Mouse (Mus musculus) G1E (cell line): Measurements from ENCODE around the gene Cadps.

Experiments used
- CTCF ChIP-seq: IDR thresholded peaks from 2 replicates; pipeline ENCODE4 v1.5.1; 2012; ENCODE audit warnings: low read depth, low read length, inconsistent platforms, mixed read lengths
- GATA2 ChIP-seq: IDR thresholded peaks from 2 replicates; pipeline ENCODE4 v1.6.1; 2012; ENCODE audit warnings: low read depth, low read length, inconsistent platforms, borderline replicate concordance
- POLR2AphosphoS5 ChIP-seq: IDR thresholded peaks from 2 replicates; pipeline ENCODE4 v1.6.1; 2012; ENCODE audit warnings: low read depth, low read length, inconsistent platforms; ENCODE audit not compliant: insufficient replicate concordance
- TAL1 ChIP-seq: conservative IDR thresholded peaks from 2 replicates; pipeline ENCODE4 v1.6.1; 2012; ENCODE audit warnings: low read depth, low read length, inconsistent platforms, mixed read lengths

- TF ChIP-seq CTCF (no peak), TAL1 (no peak), GATA2 (no peak), POLR2AphosphoS5 (no peak)
Measured at GRCm38 (mm10) chr14:12462206-12462605, 360.7 kb downstream of the Cadps start.
